Mouse (Mus musculus): Measurements from ENCODE around the gene Mical3. TPM values are rescaled to one million over a fixed set of nuclear protein-coding genes. Genes with fewer than 3 reads are reported as not detected.

Gene Mical3
- total RNA-seq, 2 experiments from 2014 or later, result 107 to 142 TPM

DNA sequence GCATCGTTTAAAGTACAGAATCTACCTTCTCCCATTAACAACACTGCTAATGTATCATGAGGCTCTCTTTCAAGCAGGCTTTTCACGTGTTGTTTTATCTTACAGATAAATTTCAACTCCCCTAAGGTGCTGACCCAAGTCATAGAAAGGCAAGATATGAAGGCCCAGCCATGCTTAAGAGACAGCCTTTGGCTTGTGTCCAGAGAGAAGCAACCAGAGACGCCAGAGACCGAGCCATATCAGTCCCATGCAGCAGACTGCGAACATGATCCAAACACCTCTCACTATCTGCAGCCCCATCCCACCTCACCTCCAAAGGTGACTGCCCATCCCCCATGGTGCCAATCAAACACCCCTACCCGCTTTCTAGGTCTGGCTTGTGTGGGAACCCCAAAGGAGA, 138.9 kb downstream of the Mical3 start:
- no peak for DNase-seq (ENCODE audit: low spot score in 2 of 2)
- intact Hi-C loops (cut with DNase I), result no loop called here

GRCm38 (mm10) chr6:120987571-120988084, 143.2 kb downstream of the Mical3 start:
- intact Hi-C loops (cut with DNase I), result no loop called here
- peak; percentile 32 to 52 for DNase-seq (ENCODE audit: low spot score in 2 of 2)

DNA sequence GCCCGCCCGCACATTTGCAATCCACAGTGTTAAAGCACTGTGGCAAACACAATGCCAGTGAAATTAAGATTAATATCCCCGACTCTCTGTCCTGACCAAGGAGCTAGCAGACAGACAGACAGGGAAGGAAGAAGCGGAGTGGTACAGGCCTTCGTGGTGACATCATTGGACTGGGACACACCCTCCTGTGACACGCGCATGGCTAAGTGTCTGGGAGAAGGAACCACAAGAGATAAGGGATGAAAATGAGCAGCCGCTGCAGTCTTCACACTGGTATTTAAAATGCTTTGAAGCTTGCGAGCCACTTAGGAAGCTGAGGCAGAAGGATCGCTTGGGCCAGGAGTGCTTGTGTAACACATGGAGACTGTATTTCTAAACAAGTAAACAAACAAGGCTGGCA, 143.6 kb downstream of the Mical3 start:
- DNase-seq (ENCODE audit: low spot score in 2 of 2), result peak in 1 of 2 experiments; percentile 30
- intact Hi-C loops (cut with DNase I), result no loop called here

GRCm38 (mm10) chr6:120986172-120986571, 144.6 kb downstream of the Mical3 start:
- intact Hi-C loops (cut with DNase I), result no loop called here
- no peak for DNase-seq (ENCODE audit: low spot score in 2 of 2)

GRCm38 (mm10) chr6:120982314-120982713, 148.5 kb downstream of the Mical3 start:
- intact Hi-C loops (cut with DNase I), result no loop called here
- DNase-seq (ENCODE audit: low spot score in 2 of 2), result no peak

DNA sequence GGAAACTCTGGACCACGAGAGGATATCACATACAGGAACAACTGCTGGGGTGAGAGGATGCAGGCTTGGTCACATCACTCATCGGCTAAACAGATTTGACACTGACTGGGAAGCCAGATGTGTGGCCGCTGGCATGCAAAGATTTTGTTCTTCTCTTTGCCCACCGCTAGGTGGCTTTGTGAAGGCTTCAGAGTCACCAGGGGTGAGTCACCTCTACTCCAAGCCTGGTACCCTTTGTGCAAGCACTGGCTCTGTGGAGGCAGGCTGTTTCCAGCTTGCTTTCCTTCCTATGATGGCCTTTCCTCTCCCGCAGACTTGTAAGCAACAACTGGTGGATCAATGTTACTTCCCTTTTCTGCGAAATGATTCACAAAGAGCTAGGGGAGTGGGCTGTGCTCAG, 149.3 kb downstream of the Mical3 start:
- intact Hi-C loops (cut with DNase I), result no loop called here
- DNase-seq (ENCODE audit: low spot score in 2 of 2), result no peak

DNA sequence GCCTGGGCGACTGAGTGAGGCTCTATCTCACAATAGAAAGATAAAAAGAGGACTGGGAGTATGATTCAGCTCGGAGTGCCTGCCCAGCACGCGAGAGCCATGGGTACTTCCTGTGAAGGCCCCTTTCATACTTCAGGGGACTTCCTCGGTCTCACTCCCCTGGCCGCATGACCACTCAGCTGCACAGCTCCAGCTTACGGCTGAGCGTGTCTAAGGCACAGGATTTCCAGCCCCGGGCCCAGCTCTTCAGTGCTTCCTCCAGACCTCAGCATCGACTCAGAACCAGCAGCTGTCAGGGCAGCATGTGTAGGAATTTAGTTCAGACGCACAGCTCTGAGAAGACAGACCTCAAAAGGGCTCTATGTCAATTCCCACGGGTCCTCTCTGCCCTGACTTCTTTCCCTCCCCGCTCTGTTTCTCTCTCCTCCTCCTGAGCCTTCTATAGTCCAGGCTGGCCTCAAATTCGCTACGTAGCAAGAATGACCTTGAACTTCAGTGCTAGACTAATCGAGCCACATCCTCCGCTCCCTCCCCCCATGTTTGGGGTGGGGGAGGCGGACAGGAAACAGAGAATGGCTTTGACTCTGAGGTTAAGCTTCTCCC, 152.7 kb downstream of the Mical3 start:
- intact Hi-C loops (cut with DNase I), result no loop called here
- no peak for DNase-seq (ENCODE audit: low spot score in 2 of 2)

GRCm38 (mm10) chr6:120976991-120977390, 153.8 kb downstream of the Mical3 start:
- intact Hi-C loops (cut with DNase I), result no loop called here
- no peak for DNase-seq (ENCODE audit: low spot score in 2 of 2)

- DNase-seq (ENCODE audit: low spot score in 2 of 2), result no peak
- intact Hi-C loops (cut with DNase I), result no loop called here
These were observed 154.7 kb downstream of the Mical3 start for GRCm38 (mm10) chr6:120976097-120976496.

- intact Hi-C loops (cut with DNase I), result loop anchor here (2.0 kb wide), 2 partner anchors 159 to 207 kb away; partner anchors contain the start of gene Mical3
- peak; percentile 86 to 88 for DNase-seq (ENCODE audit: low spot score in 2 of 2)
These were observed 158.8 kb downstream of the Mical3 start for GRCm38 (mm10) chr6:120971797-120972590.

DNA sequence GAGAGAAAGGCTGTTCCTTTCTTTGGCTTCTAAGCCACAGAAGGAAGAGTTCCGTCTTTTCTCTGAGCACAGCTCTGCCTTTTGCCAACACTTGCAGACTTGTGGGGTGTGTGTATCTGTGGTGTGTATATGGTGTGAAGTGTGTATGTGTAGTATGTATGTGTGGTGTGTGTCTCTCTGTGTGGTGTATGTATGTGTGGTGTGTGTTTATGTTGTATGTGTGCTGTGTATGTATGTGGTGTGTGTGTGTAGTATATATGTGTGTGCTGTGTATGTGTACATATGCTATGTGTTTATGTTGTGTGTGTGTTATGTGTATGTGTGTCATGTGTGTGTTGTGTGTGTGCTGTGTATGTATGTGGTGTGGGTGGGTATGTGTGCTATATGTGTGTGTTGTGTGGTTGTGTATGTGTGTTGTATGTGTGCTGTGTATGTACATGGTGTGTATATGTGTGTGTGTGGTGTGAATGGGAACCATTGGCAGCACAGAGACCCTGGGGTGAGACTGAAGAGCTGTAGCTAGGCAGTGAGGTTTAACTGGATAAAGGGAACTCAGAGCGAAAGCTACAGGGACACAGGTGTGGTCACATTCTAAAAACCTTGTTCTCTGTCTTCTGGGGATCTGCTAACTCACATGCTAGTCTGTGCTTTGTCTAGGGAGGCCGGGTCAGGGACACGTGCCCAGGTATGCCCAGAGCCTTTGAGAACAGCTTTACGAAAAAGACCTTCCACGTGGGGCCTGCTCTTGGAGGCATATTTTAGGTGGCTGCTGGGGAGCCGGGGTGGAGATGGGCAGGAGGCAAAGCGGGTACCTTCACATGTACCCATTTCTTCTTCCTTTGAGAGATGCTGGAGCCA, 159.6 kb downstream of the Mical3 start:
- intact Hi-C loops (cut with DNase I), result loop anchor here (2.0 kb wide), 2 partner anchors 160 to 208 kb away; partner anchors contain the start of gene Mical3
- DNase-seq (ENCODE audit: low spot score in 2 of 2), result no peak

DNA sequence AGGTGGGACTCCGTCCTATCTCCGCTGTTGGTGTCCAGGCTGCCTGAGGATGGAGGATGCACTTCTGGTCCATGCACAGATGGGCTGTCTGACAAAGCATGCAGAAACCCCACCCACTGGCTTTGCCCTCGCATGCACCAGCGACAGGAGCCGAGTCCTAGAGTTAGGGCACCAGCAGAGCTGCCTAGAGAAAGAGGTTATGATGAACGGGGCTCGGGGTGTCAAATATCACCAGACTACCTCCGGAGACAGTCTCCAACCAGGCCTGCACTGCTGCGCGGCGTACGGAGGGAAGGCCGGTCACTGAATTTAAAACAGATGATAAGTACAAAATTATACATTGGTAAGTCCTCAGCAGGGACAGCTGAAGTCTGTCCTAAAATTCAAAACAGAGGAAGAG, 165.0 kb downstream of the Mical3 start:
- intact Hi-C loops (cut with DNase I), result no loop called here

GRCm38 (mm10) chr6:120964179-120964578, 166.6 kb downstream of the Mical3 start:
- intact Hi-C loops (cut with DNase I), result no loop called here
- no peak for DNase-seq (ENCODE audit: low spot score in 2 of 2)

More for the DNA sequence above, 165.0 kb downstream of the Mical3 start:
- no peak for DNase-seq (ENCODE audit: low spot score in 2 of 2)

- DNase-seq (ENCODE audit: low spot score in 2 of 2), result no peak
- intact Hi-C loops (cut with DNase I), result no loop called here
These were observed 170.3 kb downstream of the Mical3 start for GRCm38 (mm10) chr6:120960338-120961030.

DNA sequence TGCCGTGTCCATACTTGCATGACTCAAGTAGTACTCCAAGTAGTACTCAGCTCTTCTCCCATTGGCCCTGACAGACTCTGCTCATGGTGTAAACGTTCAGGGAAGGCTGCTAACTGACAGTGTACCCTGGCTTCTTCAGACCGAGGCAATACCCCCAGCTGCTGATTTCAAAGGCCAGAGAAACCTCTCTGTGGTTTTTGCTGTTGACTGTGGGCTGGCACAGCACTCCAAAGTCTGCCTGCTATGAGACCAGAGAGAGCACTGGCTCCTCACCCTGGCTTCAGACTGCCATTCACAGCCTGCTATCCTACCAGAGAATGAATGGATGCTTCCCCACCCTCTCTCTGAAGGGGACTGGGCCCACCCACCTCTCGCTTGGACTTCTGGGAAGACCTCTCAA, 173.5 kb downstream of the Mical3 start:
- intact Hi-C loops (cut with DNase I), result no loop called here

GRCm38 (mm10) chr6:120956259-120957161, 174.3 kb downstream of the Mical3 start:
- intact Hi-C loops (cut with DNase I), result no loop called here
- DNase-seq (ENCODE audit: low spot score in 2 of 2), result no peak

More for the DNA sequence above, 173.5 kb downstream of the Mical3 start:
- DNase-seq (ENCODE audit: low spot score in 2 of 2), result no peak

DNA sequence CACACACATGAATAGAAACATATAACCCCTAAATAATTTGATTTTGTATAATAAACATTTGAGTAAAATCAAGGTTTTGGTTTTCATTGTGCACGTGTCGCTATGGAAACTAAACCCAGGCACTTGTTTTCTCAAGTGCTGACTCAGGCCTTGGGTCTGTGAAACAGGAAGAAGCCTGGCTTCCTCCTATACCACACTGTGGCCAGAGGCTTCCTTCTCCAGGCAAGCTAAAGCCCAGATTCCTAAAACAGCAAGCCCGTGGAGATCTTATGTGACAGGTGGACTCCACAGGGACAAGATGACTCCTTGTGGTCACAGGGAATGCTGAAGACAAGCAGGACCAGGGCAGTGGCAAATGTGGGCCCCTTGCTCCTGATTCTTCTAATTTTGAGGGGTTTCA, 175.6 kb downstream of the Mical3 start:
- no peak for DNase-seq (ENCODE audit: low spot score in 2 of 2)
- intact Hi-C loops (cut with DNase I), result no loop called here

GRCm38 (mm10) chr6:120954241-120954640, 176.6 kb downstream of the Mical3 start:
- DNase-seq (ENCODE audit: low spot score in 2 of 2), result no peak
- intact Hi-C loops (cut with DNase I), result no loop called here
